Mouse (Mus musculus) embryo, embryonic 10 days (tissue): ENCODE measurements at regions not wholly inside any gene's neighbourhood (a gene's known extent, or its start where the extent isn't known, plus 50 kb on each side); places are given as distances from the start of the nearest gene placed in this dataset.

Experiments used
- DNase-seq: peaks from one replicate; pipeline ENCODE4 v3.0.0-alpha.2; 2015; ENCODE audit warnings: low spot score

DNA sequence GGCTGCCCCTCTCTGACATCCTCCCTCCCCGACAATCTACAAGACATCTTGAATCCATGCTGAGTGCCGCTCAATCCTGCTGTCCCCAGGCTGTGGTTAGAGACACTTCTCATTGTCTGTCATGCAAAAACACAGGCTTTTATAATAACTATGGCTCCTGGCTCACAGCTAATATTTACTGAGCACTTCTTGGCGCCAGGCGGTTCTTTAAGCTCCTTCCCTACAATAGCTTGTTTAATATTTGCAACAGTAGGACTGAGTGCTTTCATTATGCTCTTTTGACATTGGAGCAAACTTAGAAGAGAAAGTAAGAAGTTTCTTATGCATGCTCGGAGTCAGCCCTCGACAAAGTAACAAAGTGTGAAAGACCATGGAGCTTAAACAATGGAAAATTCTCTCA is 151.6 kb upstream of the Irx6 start:
- no peak for DNase-seq

DNA sequence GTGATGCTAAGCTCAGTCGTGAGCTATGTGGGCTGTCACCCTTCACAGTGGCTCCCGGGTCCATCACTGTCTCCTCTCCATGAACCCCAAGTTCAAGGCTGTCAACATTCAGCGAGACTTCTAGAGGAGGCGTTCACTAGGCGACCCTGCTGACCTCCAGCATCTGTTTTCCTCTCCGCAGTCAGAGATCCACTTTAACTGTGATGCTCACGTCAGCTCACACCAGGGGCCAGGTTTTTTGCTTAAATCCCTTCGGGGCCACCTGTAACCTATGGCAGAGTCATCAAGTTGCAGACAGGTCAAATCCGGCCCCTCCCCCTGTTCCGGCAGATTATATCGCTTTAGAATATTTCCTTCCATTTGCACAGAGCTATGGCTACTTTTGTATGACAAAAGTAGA is 144.3 kb upstream of the Irx6 start:
- DNase-seq = peak; percentile 50

DNA sequence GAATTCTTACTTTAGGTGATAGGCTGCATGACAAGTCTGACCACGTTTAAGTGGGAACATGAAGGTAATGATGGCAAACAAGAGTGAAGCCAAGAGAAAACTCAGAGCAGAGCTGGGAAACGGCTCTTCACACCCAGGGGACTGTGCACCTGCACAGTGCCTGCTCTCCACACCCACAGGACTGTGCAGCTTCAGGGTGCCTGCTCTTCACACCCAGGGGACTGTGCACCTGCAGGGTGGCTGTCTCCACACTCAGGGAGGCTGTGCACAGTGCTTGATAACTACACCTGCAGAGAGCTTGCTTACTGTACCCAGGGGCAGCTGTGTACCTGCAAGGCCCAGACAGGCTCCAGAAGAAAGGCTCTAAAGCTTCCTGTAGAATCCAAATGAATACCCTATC is 133.5 kb upstream of the Irx6 start:
- no peak for DNase-seq

DNA sequence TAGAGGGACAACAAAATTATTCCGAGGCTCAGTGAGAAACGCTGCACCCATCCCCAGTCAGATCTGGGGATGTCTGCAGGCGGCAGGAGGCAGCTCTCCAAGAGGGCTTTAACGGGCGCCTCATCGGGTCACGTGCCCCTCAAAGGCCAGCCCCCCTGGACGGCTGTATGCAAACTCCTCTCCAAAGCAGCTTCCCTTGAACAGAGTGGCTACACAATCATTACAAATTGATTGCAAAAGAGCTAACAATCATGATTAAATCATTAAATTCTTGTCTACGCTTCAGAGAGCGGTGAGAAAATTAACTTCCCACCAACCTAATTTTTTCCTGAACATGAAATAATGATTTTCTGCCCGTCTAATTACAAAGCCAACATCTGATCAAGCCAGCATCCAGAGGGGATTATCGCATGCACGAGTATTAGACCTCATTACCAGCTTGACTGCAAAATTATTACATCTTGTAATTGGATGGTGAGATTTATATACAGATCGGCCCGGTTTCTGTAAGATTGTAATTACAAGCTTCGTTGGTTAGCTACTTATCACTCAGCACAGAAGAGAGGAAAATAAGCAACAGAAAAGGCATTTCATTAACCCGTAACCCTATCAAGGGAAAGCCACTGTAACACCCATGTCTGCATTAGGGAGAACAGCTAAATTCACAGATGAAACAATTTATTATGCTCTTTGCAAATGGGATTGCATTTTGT is 128.6 kb upstream of the Irx6 start:
- peak; percentile 38 for DNase-seq

DNA sequence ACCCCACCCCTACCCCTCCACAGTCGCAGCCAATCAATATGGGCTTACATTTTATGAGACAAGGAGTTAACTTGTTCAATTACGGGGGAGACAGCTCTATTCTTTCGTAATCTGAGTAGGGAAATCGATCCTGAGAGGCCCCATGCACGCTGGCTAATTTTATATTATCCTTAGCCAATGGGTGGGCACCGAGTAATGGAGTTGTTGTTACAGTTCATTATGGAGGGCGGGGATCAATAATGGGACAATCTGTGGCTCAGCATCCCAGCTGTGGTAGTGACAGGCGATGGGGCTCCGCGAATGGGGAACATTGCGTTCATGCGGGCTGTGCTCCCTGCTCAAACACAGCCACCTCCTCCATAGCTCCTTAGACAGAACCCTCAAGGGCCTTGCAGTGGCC is 118.9 kb upstream of the Irx6 start:
- DNase-seq = peak; percentile 10

DNA sequence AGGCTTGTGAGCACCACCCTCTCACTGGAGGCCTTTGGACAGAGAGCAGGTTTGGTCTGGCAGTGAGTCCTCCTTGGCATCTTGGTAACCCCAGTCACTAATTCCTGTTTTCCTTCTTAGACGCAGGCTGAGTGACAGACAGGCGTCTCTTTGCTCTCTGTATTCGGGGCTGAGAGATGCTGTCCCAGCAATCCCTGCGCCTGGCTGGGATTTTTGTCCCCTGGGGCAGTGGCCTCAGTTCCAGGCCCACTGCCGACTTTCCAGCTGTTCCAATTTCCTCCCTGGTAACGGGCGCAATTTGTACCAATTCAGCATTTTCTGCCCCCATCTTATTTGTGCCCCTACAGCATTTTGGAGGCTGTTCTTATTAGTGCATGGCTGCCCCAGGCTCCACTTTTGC is 118.5 kb upstream of the Irx6 start:
- DNase-seq = no peak

DNA sequence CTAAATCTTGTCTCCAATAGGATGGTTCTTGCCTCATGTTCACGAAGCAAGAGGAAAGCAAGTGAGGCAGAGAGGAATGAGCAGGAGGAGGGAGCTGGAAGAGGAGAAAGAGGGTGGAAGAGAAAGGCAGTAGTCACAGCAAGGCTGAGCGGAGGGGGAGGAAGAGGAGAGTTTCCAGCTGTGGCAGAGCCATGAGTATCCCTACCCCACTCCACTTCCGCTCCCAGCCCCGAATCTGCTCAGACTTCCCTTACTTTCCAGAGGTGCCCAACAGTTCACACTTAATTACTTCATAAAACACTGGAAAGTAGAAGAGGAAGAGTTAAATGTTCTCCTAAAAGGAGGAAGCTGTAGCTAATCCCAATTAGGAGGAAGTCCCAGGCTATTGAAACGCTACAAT is 111.6 kb upstream of the Irx6 start:
- DNase-seq = no peak

DNA sequence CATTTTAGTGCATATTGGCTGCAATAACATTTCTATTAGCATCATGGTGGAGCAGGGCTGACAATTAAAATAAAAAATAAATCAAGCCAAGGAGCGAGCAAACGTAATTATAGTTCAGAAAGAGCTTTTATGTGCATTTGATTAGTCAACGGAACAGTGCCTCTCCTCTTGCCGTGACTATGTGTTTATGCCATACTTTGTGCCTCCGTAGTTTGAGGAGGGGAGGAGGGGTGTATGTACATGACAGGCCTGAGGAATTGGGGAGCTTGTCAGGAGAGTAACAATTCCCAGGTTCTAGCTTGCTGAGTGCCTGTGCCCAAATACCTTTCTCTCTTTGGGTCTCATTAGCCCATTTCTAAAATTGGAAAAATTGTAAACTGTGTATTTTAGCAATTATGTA is 111.1 kb upstream of the Irx6 start:
- DNase-seq = no peak

DNA sequence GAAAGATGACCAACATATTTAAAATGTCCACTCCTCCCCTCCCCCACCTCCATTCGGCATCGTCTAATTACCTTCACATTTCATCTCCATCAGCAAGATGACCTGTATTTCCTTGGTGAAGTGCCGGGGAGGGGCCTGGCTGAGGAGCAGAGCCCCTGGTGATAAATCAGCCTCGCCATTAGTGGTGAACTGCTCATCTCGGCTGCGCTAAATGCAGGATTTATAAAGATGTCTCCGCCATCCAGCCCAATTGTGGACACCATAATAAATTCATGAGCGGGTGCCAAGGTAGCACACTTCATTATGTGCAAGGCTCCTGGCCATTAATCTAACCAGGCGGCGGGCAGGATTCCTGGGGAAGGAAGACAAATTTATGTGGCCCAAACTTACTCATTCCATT is 104.4 kb upstream of the Irx6 start:
- DNase-seq = peak; percentile 6

DNA sequence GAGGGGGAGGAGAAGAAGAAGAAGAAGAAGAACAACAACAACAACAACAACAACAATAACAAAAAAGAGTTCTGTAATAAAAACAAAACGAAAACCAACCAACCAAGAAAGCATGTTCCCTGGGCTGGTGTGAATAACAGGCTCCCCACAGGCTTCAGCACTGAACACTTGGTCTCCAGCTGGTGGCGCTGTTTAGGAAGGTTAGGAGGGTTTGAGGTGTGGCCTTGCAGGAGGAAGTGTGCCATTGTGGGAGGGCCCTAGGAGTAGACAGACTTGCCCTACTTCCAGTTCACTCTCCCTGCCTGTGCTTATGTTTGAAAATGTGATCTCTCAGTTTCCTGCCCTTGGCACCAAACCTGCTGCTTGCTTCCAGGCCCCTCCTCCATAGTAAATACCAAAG is 94.6 kb upstream of the Irx6 start:
- peak; percentile 19 for DNase-seq

DNA sequence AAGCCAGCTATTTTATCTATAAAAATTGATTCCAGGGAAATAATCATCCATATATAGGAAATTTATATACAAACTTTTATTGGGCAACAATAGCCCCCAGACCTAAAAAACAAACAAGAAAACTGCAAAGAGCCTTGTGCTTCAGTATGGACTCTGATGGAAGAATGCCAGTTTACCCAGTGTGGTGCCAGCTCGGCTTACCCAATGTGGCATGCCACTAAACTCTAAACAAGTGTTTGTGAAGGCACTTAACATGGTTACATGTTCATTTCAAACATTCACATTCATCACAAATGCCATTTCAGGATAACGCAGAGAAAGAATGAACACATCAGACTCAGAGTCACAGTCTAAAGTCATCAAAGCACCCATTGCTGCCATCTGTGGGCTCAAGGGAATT is 93.0 kb upstream of the Irx6 start:
- DNase-seq = no peak

DNA sequence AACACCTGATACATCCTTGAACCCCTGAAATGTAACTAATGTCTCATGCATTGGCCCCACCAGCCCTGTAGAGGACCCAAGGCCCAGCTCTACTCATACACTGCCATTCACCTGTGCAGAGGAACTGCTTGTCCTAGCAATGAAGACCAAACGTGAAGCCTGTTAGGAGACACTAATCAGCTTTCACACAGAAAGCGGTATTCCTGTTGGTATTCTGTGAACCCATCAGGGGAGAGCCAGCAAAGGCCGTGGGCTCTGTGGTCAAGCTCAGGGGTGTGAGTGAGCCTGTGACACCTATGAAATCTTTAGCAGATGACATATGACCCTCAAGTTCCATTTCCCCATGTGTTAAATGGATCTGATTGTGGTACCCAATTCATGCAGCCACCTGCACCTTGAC is 73.3 kb upstream of the Irx6 start:
- DNase-seq = no peak

DNA sequence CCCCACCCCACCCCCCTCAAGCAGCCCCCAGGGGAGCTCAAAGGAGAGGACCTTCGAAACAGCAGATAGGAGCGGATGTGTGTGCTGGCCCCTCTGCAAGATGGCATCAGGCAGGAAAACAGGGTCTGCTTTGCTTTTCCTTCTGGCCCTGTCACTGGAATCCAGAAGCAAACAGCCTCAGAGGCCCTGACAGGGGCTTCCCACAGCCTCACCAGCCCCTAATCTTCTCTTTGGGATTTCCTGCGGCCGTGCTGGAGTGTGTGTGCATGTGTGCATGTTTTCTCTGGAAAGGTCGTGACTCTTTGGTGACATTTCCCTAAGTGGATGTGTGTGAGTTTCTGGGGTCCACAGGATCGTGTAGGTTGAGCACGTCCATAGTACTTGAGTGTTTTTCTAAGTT is 71.1 kb upstream of the Irx6 start:
- peak; percentile 7 for DNase-seq

DNA sequence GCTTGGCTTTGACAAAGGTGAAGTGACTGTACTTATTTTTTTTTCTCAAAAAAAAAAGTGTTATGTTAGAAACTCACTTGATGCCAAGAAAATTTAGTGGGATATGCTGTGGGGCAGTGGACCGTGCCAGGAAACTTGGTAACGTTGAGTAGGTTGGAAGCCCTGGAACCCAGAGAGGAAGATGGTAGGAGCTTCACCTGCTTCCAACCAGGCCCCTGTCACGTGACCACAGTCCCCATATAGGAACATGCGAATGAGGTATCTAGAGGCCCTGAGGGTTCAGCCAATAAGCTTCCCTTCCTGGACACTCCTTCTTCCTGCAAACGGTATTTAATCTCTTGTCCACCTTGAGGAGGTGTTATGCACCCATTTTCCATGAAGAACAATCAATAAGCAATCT is 68.5 kb upstream of the Irx6 start:
- no peak for DNase-seq

DNA sequence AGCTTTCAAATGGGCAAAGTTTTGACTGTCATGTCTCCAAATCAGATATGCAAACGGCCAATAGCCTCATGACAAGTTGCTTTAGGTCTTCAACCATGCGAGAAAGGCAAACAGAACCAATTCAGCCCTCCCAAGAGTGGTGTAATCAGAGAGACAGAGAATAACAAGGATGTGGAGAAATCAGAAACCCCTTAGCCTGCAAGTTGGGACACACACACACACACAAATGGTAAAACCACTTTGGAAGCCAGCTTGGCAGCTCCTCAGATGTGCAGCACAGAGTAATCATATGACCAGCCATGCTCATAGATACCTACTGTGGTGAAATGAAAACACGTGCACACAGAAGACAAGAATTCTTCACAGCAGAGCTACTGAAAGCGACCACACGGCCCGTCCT is 66.5 kb upstream of the Irx6 start:
- DNase-seq = no peak

DNA sequence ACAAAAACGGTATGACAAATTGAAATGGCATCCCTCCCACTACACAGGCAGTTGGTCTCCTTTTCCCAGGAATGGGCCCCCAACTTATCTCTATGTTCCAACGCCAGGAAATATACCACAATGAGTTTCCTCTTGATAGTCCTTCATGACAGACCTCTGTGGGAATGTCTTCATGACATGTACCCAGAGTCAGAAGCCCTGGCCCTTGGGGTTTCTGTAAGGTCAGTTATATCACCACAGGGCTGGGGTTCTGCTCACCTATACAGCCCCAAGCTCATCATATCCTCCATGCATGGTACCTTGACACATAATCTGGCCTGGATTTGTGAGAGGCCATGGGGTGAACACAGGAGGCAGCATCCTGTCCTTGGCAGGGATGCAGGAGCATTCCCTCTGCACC is 64.2 kb upstream of the Irx6 start:
- no peak for DNase-seq

DNA sequence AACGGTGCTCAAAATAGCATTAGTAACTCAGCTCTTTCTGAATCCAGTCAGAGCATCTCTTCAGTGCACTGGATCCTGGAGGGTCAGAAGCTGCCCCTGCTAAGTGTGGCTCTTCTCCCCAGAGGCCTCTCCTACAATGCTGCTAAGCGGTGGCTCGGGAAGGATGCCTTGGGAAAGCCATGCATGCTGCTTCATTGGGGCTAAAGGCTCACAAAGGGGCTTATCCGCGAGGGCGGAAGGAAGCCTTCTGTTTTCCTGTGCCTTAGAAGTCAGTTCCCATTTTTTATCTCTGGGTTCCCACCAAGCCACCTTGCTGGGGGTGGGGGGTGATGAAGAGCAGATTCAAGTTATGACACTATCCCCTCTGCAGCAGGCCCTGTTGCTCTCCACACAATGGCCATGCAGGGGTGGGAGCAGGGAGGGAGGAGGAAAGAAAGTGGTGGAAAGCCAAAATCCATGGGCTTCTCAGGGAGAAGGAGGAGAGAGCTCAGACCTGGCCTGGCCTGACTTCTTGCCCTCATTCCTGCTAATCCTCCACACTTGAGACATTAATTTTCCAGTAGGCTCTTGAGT is 63.5 kb upstream of the Irx6 start:
- DNase-seq = no peak

DNA sequence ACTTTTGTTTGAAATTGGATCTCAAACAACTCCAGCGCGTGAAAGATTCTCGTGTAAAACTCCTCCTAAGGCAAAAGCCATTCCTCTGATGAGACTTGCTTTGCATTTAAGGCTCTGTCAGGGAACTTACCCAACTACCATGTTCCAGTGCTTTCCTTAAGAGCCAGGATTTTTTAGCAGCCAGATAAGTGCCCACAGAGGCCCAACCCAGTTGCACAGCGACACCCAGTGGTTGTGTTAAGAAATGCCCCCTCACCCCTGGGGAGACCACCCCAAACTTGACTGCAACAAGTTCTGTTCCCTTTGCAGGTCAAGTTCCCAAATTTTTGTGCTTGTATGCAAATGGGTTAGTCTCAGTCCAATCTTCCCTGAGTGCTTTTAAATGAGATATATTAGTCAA is 60.6 kb upstream of the Irx6 start:
- peak; percentile 51 for DNase-seq

DNA sequence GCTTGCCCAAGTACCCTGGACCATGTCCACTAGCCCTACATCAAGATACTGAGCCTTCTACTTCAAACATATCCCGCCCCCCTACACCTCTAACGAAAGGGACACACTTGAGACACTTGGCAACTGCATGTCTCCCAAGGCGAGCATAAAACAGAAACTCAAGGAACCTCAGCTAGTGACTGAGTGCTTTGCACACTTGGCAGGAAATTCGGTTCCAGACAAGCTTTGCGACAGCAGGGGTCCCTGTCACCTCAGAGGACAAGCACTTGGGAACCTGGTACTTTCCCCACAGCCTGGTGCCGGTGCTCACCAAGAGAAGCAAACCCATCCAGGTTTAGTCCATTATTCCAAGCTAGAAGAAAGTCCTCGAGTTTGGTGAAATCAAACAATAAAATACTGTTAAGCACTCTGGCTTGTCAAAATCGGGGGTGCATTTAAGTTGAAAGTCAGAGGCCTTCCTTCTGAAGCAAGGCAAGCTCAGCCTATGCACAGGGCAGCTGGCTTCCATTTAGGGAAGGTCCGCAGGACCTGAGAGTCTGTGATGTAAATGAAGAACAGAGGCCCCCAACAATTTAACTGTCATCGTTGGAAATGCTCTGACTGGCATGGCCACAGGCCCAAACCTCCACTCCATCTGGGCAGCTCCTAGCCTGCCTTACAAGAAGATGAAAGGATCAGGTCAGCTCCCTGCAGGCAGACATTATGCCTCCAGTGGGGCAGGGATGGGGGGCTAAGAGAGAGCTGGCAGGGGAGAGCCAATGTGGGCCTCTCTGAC is 57.6 kb upstream of the Irx6 start:
- no peak for DNase-seq

DNA sequence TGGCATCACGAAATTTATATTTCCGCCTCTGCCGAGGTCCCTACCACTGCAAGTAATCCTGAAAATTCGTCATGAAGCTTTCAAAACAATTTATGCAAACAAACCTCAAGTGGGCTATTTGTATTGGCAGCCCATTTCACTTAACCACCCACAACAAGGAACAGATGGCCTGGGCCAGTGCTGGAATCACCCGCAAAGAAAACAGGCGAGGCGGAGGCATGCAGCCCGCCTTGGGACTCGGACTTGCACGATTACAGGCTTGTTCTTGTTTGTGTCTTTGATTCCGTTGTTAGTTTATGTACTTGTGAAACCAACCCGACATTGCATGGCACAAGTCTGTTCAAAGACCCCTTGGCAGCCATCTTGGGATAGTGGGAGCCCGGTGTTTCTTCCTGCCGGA is 55.8 kb upstream of the Irx6 start:
- DNase-seq = no peak
